Mouse (Mus musculus): ENCODE data around the gene Rab3a.

The Rab3a gene

GRCm38 (mm10) chr8:70802786-70803510 lies 48.5 kb downstream of the Rab3a start:
- ChIA-PET POLR2A (interaction anchor here (0.5 to 5.3 kb wide), 47 partner anchors 10 to 452 kb away, joined by 3 to 73 read pairs (median 4); partner anchors contain the start of genes Arrdc2 (in 4 of the 4), Jund (in 3 of the 4), Lsm4 (in 1 of the 4) and Pgpep1 (in 1 of the 4)), CTCF (interaction anchor here in 3 of 4 experiments (0.6 to 1.7 kb wide), 12 partner anchors 11 to 1288 kb away, joined by 3 to 14 read pairs (median 4); partner anchors contain the start of genes Gm3336 (in 1 of the 3) and Mpv17l2 (in 1 of the 3))

- ChIA-PET POLR2A (interaction anchor here (0.5 to 5.3 kb wide), 48 partner anchors 11 to 453 kb away, joined by 3 to 73 read pairs (median 4); partner anchors contain the start of genes Arrdc2 (in 4 of the 4), Jund (in 4 of the 4), Lsm4 (in 2 of the 4) and Mpv17l2 (in 1 of the 4)), CTCF (interaction anchor here in 3 of 4 experiments (0.5 to 2.6 kb wide), 12 partner anchors 16 to 1287 kb away, joined by 3 to 14 read pairs (median 4); partner anchors contain the start of gene Gm3336 (in 1 of the 3))
These were observed 49.4 kb downstream of the Rab3a start for GRCm38 (mm10) chr8:70803761-70804480.

- ChIA-PET CTCF (interaction anchor here in 3 of 4 experiments (0.5 to 2.6 kb wide), 19 partner anchors 12 to 682 kb away, joined by 3 to 10 read pairs (median 4); partner anchors contain the start of gene Gm3336 (in 1 of the 3)), POLR2A (interaction anchor here (0.5 to 5.3 kb wide), 55 partner anchors 9 to 193 kb away, joined by 3 to 73 read pairs (median 5); partner anchors contain the start of genes Jund (in 4 of the 4), Arrdc2 (in 3 of the 4), Lsm4 (in 2 of the 4) and Mpv17l2 (in 2 of the 4))
These were observed 50.2 kb downstream of the Rab3a start, which contains the start of gene Mast3 for GRCm38 (mm10) chr8:70804481-70805206. Mast3 (minus strand) TSS chr8:70805054.

- ChIA-PET CTCF (no interaction called here), POLR2A (interaction anchor here in 2 of 4 experiments (0.9 to 5.3 kb wide), 10 partner anchors 8 to 108 kb away, joined by 3 to 73 read pairs (median 8); partner anchors contain the start of genes Arrdc2 (in 1 of the 2), Jund (in 1 of the 2) and Rpl18a (in 1 of the 2))
These were observed 52.1 kb downstream of the Rab3a start for GRCm38 (mm10) chr8:70806541-70806940.

- POLR2A ChIA-PET: interaction anchor here in 2 of 4 experiments (0.9 to 5.3 kb wide), 6 partner anchors 9 to 32 kb away, joined by 3 to 73 read pairs (median 4); partner anchors contain the start of gene Arrdc2 (in 1 of the 2)
- CTCF ChIA-PET: no interaction called here
These were observed 52.8 kb downstream of the Rab3a start for GRCm38 (mm10) chr8:70807304-70807703.

GRCm38 (mm10) chr8:70808239-70808638 lies 53.8 kb downstream of the Rab3a start, which contains the start of gene Il12rb1:
Il12rb1 (plus strand) TSS chr8:70808449.
- CTCF ChIA-PET: no interaction called here
- POLR2A ChIA-PET: interaction anchor here in 3 of 4 experiments (0.5 to 3.4 kb wide), 9 partner anchors 8 to 423 kb away, joined by 3 to 14 read pairs (median 3); partner anchors contain the start of genes Arrdc2 (in 1 of the 3) and Mpv17l2 (in 1 of the 3)
